Mouse (Mus musculus) forebrain, embryonic 16.5 days (tissue): ENCODE results near the gene Cep41. TPM values are rescaled to one million over a fixed set of nuclear protein-coding genes. Genes with fewer than 3 reads are reported as not detected.

Experiments used
- ATAC-seq: fragments of 200-750 bp; cut with Nextera tagmentation; 2 replicates; pipeline ENCODE4 v1.8.0; 2017; ENCODE audit warnings: mild to moderate bottlenecking, moderate library complexity
- H3K27ac ChIP-seq: fragments of 300-500 bp; sonication (generic); 2 replicates; pipeline ENCODE4 v1.5.1; 2014; ENCODE audit warnings: low read length, control low read depth
- H3K27me3 ChIP-seq: fragments of 300-500 bp; sonication (generic); replicated peaks from 2 replicates; pipeline ENCODE4 v1.6.1; 2014; ENCODE audit warnings: low read length; ENCODE audit not compliant: control insufficient read depth, insufficient read depth
- H3K36me3 ChIP-seq: fragments of 300-500 bp; sonication (generic); 2 replicates; pipeline ENCODE4 v1.6.1; 2014; ENCODE audit not compliant: control insufficient read depth, insufficient read depth
- H3K4me1 ChIP-seq: fragments of 300-500 bp; sonication (generic); replicated peaks from 2 replicates; pipeline ENCODE4 v1.6.1; 2014; ENCODE audit warnings: low read length; ENCODE audit not compliant: control insufficient read depth, insufficient read depth
- H3K4me2 ChIP-seq: fragments of 300-500 bp; sonication (generic); 2 replicates; pipeline ENCODE4 v1.6.1; 2014; ENCODE audit warnings: mild to moderate bottlenecking, low read length, control low read depth
- H3K4me3 ChIP-seq: fragments of 300-500 bp; sonication (generic); replicated peaks from 2 replicates; pipeline ENCODE4 v1.5.1; 2014; ENCODE audit warnings: mild to moderate bottlenecking, low read length, control low read depth
- H3K9ac ChIP-seq: fragments of 300-500 bp; sonication (generic); replicated peaks from 2 replicates; pipeline ENCODE4 v1.6.1; 2014; ENCODE audit warnings: low read depth, low read length, control low read depth
- H3K9me3 ChIP-seq: fragments of 300-500 bp; sonication (generic); 2 replicates; pipeline ENCODE4 v1.6.1; 2016; ENCODE audit warnings: low read length; ENCODE audit not compliant: control insufficient read depth
- WGBS: fragments of 180-500 bp; shearing (Covaris S2); extraction: QIAGEN DNeasy Blood & Tissue Kit; methylation state at CpG from one replicate; pipeline ENCODE4 v1.1.7; 2014; 5-methylcytosine and 5-hydroxymethylcytosine counted together
- polyA plus RNA-seq: library from polyadenylated mRNA; unstranded; fragments of >200 nt; fragmentation: Nextera tagmentation; extraction: Ambion mirVana; gene quantifications from 2 replicates; pipeline ENCODE4 v1.2.1, GENCODE M21; 2015

The Cep41 gene
- polyA plus RNA-seq, result 15.2 and 15.3 TPM in 2 replicates

DNA sequence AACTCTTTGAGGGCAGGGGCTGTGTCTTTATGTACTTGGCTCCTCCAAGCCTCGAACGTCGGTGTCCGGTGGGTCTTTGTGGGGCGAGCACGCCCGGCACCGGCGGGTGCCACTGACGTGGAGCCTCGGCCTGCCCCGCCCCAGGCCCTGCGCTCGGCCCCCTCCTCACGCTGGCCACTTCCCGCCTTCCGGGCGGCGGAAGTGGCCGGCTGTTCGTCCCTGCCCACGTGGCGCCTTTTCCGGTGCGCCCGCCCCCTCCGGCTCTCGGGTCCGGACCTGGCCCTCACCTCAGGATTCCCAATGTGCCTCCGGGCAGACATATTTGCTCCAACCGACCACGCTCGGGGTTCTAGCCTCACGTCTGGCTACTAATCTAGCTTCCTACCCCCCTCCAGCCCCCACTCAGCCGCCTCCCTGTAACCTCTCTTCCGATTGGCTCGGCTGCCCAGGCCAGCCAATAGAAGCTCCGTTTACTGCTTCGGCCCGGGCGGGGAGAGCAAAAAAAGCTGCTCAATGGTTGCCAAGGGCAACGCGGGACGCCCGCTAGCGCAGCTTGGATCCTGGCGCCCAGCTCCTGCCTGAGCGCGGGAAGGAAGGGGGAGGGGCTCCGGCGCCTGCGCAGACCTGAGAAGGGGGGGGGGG, at the start of gene Cep41:
TSS of gene Cep41 (minus strand) at position 400 of the 642 bp plus-strand sequence.
- peak; percentile 98 for ATAC-seq
- peak within 1 kb of the TSS; percentile 69 for H3K4me3 ChIP-seq
- no peaks in the 10 kb centered on the region for H3K36me3 ChIP-seq
- H3K9me3 ChIP-seq, result no peaks in the 10 kb centered on the region
- H3K4me2 ChIP-seq, result peak within 1 kb of the TSS; percentile 60
- under 1% methylated on average over 46 of the region's 52 CpGs for WGBS
- H3K27me3 ChIP-seq, result no peaks in the 10 kb centered on the region
- H3K4me1 ChIP-seq, result peaks cover 14% of the 10 kb centered on the region
- peak within 1 kb of the TSS; percentile 65 for H3K9ac ChIP-seq
- peak within 1 kb of the TSS; percentile 90 for H3K27ac ChIP-seq

DNA sequence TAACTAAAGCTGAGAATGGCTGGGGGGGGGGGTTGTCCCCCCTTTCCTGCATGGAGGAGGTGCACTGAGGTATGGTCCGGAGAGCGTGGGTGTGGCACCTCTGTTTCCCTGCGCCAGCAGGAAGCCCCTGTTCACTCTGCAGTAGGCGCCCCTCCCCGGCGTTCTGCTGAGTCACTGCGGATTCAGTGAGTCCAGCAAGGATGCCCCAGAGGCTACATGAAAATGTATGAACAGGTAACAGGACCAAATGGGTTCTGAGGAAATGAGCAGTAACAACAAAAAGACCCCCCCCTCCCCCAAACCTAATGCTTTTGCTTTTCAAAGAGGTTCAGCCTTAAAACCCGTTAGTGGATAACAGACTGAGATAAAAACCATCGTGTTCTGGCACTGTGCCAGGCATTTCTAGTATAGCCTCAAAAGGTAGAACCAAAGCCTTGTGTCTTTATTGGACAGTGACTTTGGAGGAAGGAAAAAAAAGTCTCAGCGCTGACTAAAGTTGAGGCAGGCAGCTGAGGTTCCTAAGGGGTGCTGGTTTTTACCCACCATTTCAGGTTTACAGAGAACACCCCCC, 45.7 kb upstream of the Cep41 start:
- H3K27me3 ChIP-seq, result no peaks in the 10 kb centered on the region
- ATAC-seq, result no peak
- peak overlapping the region; percentile 72 for H3K9ac ChIP-seq
- H3K4me3 ChIP-seq, result peak overlapping the region; percentile 62
- H3K9me3 ChIP-seq, result peaks cover 31% of the 10 kb centered on the region
- H3K4me1 ChIP-seq, result peaks cover 6% of the 10 kb centered on the region
- peaks cover 14% of the 10 kb centered on the region for H3K36me3 ChIP-seq
- WGBS, result 45% methylated on average over 10 of the region's 10 CpGs
- H3K27ac ChIP-seq, result no peak overlapping the region
- H3K4me2 ChIP-seq, result peak overlapping the region; percentile 63

DNA sequence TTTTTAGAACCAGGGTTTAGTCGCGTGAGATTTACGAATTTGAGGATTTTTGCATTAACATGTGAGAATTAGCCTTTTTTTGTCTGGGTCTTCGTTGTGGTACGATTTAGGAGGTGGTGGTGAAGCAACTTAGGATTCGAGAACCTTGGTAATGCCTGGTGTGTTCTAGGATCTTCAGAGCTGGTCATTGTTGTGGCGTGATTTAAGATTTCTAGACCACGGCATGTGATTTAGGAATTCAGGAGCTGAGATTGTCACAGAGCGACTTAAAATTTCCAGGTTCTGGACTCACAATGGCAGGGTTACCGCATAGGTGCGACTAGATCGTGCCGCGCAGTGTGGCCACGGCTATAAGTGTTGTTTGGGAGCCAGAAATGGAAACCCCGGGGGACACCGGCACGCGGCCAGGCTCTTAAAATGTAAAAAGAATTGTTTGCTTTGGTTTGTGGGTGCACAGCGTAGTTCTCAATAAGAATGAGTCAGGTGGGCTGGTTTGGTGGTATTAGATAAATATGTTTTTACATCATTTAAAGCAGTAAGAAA, 45.0 kb upstream of the Cep41 start:
- Histone ChIP-seq H3K9me3 (peaks cover 31% of the 10 kb centered on the region), H3K4me1 (peaks cover 6% of the 10 kb centered on the region), H3K27ac (peak overlapping the region; percentile 78), H3K36me3 (peaks cover 11% of the 10 kb centered on the region), H3K9ac (peak overlapping the region; percentile 72), H3K27me3 (no peaks in the 10 kb centered on the region), H3K4me2 (peak overlapping the region; percentile 63), H3K4me3 (peak overlapping the region; percentile 62)
- WGBS, result 49% methylated on average over 20 of the region's 20 CpGs
- ATAC-seq, result no peak

DNA sequence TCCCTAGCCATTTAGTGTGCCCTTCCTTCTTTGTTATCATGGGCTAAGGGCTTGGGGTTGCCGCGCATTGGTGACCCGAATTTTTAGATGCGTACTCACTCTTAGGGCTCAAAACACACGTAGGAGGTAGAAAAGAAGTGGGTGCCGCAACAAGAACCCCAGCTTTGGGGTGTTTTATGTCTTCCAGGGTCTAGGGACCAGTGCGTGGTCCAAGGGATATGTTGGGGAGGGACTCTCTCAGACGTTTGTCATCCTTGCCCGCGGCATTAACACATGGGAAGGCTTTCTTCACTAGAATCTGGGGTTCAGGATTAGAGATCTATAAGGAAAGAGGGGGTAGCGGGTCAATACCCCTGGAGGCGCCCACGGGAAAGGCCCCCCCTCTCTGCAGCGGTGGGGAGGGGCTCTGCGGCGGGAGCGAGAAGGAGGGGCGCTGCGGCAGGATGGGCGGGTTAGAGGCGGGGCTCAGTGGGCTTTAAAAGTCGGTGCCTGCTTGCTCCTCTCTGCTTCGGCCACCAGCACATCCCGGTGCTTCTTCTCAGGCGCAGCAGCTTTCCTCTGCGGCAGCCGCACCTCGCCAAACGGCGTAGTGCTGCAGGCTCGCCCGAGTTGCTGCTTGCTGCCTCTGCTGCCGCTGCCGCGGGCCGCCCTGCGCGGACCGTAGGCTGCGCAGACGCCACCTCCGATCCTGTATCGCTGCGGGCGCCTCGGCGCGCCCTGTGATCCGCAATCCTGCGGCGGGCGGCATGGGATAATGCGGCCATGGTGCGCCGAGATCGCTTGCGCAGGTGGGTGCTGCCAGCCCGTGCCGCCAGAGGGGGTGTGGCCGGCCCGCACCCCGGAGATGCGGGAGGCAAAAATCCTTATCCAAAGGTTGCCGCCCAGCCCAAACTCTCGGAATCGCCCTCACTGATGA, 44.3 kb upstream of the Cep41 start:
- Histone ChIP-seq H3K4me2 (peak overlapping the region; percentile 63), H3K36me3 (peaks cover 5% of the 10 kb centered on the region)
- WGBS, result 46% methylated on average over 61 of the region's 66 CpGs

DNA sequence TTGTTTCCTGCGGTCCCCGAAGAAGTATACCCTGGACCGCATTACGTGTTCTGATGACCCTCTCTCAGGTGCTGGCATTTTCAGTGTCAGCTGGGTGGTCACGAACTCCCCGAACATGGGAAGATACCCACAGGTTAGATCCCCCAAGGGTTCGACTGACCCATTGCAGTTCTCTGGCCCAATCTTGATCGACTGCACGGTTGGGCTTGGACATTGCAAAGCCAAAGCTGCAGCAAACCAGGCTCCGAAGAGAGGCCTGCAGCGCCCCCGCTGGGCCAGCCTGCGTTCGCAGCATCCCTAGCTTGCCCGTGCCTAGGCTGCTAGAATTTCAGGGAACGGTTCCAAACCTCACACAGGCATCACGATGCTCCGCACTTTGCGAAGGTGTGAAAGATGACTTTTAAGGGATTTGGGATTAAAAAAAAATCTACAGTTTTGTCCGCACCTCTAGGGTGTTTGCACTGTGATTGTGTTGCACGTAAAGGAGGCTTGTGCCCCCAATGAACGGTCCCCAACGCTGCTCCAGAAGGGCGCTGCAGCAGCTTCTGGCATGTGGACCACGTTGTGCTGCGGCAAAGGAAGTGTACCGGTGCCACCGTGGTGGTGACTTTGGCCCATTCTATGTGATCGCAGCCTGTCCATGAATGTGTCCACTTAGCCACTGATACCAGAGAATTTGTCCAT, 43.5 kb upstream of the Cep41 start:
- H3K4me2 ChIP-seq, result peak overlapping the region; percentile 63
- no peaks in the 10 kb centered on the region for H3K27me3 ChIP-seq
- peaks cover 31% of the 10 kb centered on the region for H3K9me3 ChIP-seq
- peak; percentile 79 for ATAC-seq
- H3K4me3 ChIP-seq, result peak overlapping the region; percentile 62
- WGBS, result 58% methylated on average over 29 of the region's 29 CpGs
- H3K27ac ChIP-seq, result peak overlapping the region; percentile 78
- H3K4me1 ChIP-seq, result peaks cover 6% of the 10 kb centered on the region
- H3K36me3 ChIP-seq, result no peaks in the 10 kb centered on the region
- peak overlapping the region; percentile 72 for H3K9ac ChIP-seq

More for the DNA sequence above, 44.3 kb upstream of the Cep41 start:
- Histone ChIP-seq H3K4me3 (peak overlapping the region; percentile 62), H3K9me3 (peaks cover 31% of the 10 kb centered on the region), H3K4me1 (peaks cover 6% of the 10 kb centered on the region), H3K9ac (peak overlapping the region; percentile 72), H3K27me3 (no peaks in the 10 kb centered on the region), H3K27ac (peak overlapping the region; percentile 78)
- ATAC-seq, result peak; percentile 81

DNA sequence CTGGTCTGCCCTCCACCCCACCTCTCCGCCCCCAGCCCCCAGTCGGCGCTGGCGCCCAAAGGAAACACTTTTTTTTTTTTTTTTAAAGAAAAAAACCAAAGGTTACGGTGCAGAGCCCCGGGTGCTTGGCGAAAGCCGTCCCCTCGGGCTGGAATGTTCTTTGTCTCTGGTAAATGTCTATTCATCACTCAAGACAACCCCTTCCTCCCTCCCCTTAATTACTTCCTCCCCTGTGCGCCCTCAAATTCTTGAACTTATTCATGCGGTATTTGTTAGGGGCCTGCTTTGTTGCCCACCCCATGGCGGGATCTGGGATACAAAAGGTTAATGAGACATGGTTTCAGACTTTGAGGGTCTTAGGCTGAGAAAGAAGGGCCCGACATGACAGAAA, 42.8 kb upstream of the Cep41 start:
- H3K27me3 ChIP-seq, result no peaks in the 10 kb centered on the region
- WGBS, result 50% methylated on average over 13 of the region's 13 CpGs
- H3K27ac ChIP-seq, result peak overlapping the region; percentile 78
- H3K9me3 ChIP-seq, result peaks cover 31% of the 10 kb centered on the region
- no peak overlapping the region for H3K4me3 ChIP-seq
- no peak overlapping the region for H3K9ac ChIP-seq
- no peaks in the 10 kb centered on the region for H3K36me3 ChIP-seq
- no peak for ATAC-seq
- H3K4me1 ChIP-seq, result peaks cover 6% of the 10 kb centered on the region
- H3K4me2 ChIP-seq, result peak overlapping the region; percentile 63

DNA sequence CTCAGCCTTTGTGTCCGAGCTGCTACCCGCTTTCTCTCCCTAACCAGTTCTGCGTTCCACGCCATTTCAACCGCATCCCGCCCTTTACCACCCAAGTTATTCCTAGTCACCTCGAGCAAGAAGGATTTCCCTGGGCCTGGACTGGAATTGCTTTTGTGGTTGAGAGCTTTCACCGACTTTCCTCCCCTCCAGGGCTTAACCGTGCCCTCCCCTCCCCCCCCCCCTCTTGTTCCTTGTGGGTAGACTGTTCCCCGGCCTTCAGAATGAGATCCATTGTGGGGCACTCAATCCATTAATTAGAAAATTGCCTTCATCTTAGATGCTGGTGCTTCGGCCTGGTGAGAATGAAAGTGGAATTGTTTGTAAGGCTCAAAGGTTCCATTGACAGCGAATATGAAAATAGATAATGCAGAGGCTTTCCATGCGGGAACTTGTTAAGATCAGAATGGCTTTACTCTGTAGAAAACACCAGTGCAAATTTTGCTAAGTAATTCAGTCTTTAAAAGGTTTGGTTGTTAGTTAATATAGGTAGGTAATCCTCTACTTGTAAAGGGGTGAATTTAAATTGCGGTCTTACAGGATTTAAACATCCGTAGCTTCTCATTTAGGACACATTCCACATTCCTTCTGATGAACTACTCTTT, 42.3 kb upstream of the Cep41 start:
- Histone ChIP-seq H3K9me3 (peaks cover 31% of the 10 kb centered on the region), H3K4me2 (peak overlapping the region; percentile 42), H3K27ac (peak overlapping the region; percentile 78), H3K4me1 (peaks cover 6% of the 10 kb centered on the region), H3K9ac (peak overlapping the region; percentile 14; the same call in 1 of the 2 replicates), H3K4me3 (peak overlapping the region; percentile 2; the same call in 1 of the 2 replicates), H3K36me3 (no peaks in the 10 kb centered on the region), H3K27me3 (no peaks in the 10 kb centered on the region)
- 55% methylated on average over 15 of the region's 15 CpGs for WGBS
- no peak for ATAC-seq

DNA sequence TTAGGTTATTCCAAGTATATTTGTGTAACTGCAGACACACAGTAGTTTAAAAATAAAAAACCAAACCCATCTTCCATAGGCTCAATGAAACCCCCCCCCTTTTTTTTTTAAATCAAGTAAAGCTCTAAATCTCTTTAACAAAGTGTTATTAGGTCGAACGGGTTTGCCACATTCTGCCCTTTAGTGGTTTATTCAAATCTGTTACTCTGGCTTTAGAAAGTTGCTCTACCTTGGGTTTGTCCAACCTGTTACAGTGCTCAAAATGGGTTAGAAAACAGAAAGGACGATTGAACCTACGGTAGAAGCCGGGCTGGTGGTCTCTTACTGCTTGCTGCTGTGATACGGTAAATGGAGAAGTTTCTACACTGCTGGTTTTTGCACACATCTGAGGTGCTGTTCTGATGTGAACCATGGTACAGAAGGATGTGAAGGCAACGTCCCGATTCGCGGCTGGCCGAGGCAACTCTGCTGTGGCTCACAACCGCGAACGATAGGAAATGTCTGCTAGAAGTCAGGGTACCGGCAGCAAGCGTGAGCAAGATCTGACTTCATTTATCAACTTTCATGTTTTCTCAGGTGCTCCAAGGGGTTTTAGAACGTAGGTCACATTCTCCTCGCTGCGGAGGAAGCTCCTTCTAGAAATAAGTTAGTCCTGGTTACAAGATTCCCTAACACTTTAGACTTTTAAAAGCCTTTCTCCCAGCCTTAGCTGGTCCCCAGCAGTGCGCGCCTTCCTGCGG, 41.6 kb upstream of the Cep41 start:
- peaks cover 6% of the 10 kb centered on the region for H3K4me1 ChIP-seq
- no peak for ATAC-seq
- peak overlapping the region; percentile 2 for H3K4me3 ChIP-seq
- no peaks in the 10 kb centered on the region for H3K36me3 ChIP-seq
- peaks cover 31% of the 10 kb centered on the region for H3K9me3 ChIP-seq
- WGBS, result 49% methylated on average over 22 of the region's 22 CpGs
- peak overlapping the region; percentile 78 for H3K27ac ChIP-seq
- H3K9ac ChIP-seq, result peak overlapping the region; percentile 14; the same call in 1 of the 2 replicates
- H3K4me2 ChIP-seq, result peak overlapping the region; percentile 42
- no peaks in the 10 kb centered on the region for H3K27me3 ChIP-seq
